Mouse (Mus musculus): ENCODE results near the gene Ubap1. TPM values are rescaled to one million over a fixed set of nuclear protein-coding genes. Genes with fewer than 3 reads are reported as not detected.

Gene Ubap1
- polyA plus RNA-seq (2015; fragmentation: Nextera tagmentation; extraction: Ambion mirVana), result 30.3 and 33.4 TPM in 2 replicates

GRCm38 (mm10) chr4:41348584-41349198, at the start of gene Ubap1:
Ubap1 (plus strand) TSS chr4:41348996.

GRCm38 (mm10) chr4:41314141-41315129, 34.4 kb upstream of the Ubap1 start, which contains the start of gene Dcaf12:
Dcaf12 (minus strand) TSS chr4:41314889.

Other genes starting within 250 kb of the Ubap1 start
- gene Nol6, start 224.5 kb upstream of the Ubap1 start, polyA plus RNA-seq (2015; fragmentation: Nextera tagmentation; extraction: Ambion mirVana), result 9.6 and 10.2 TPM in 2 replicates
- 57.3 and 62.9 TPM in 2 replicates for gene Ube2r2, start 213.3 kb upstream of the Ubap1 start, polyA plus RNA-seq (2015; fragmentation: Nextera tagmentation; extraction: Ambion mirVana)
- gene Ubap2, start 73.9 kb upstream of the Ubap1 start, polyA plus RNA-seq (2015; fragmentation: Nextera tagmentation; extraction: Ambion mirVana), result 20.5 and 21.3 TPM in 2 replicates
- gene Dcaf12, start 34.1 kb upstream of the Ubap1 start, polyA plus RNA-seq (2015; fragmentation: Nextera tagmentation; extraction: Ambion mirVana), result 70.6 and 76.1 TPM in 2 replicates
- gene Kif24, start 115.9 kb downstream of the Ubap1 start, polyA plus RNA-seq (2015; fragmentation: Nextera tagmentation; extraction: Ambion mirVana), result 7.3 and 8.0 TPM in 2 replicates
- 19.3 and 21.3 TPM in 2 replicates for gene Nudt2, start 116.2 kb downstream of the Ubap1 start, polyA plus RNA-seq (2015; fragmentation: Nextera tagmentation; extraction: Ambion mirVana)
- 3.0 and 4.0 TPM in 2 replicates for gene AI464131, start 154.1 kb downstream of the Ubap1 start, polyA plus RNA-seq (2015; fragmentation: Nextera tagmentation; extraction: Ambion mirVana)
- gene 1110017D15Rik, start 168.3 kb downstream of the Ubap1 start, polyA plus RNA-seq (2015; fragmentation: Nextera tagmentation; extraction: Ambion mirVana), result not detected in 2 replicates
- 1.5 and 2.3 TPM in 2 replicates for gene Fam219a, start 220.5 kb downstream of the Ubap1 start, polyA plus RNA-seq (2015; fragmentation: Nextera tagmentation; extraction: Ambion mirVana)
- 0.33 and 0.38 TPM in 2 replicates for gene Dnaic1, start 220.8 kb downstream of the Ubap1 start, polyA plus RNA-seq (2015; fragmentation: Nextera tagmentation; extraction: Ambion mirVana)

Data from spleen, postnatal 0 days (tissue).